Mouse (Mus musculus) forebrain, embryonic 10.5 days (tissue): Measurements from ENCODE around the gene Ppp4r1. TPM values are rescaled to one million over a fixed set of nuclear protein-coding genes. Genes with fewer than 3 reads are reported as not detected.

Experiments used
- DNase-seq: peaks from one replicate; pipeline ENCODE4 v3.0.0-alpha.2; 2017; ENCODE audit warnings: low spot score; ENCODE audit errors: extremely low spot score
- H3K27ac ChIP-seq: fragments of 300-500 bp; sonication (generic); 2 replicates; pipeline ENCODE4 v1.5.1; 2016; ENCODE audit warnings: mild to moderate bottlenecking
- H3K27me3 ChIP-seq: fragments of 300-500 bp; sonication (generic); 2 replicates; pipeline ENCODE4 v1.6.1; 2016; ENCODE audit warnings: mild to moderate bottlenecking; ENCODE audit not compliant: poor library complexity, severe bottlenecking
- H3K36me3 ChIP-seq: fragments of 300-500 bp; sonication (generic); replicated peaks from 2 replicates; pipeline ENCODE4 v1.6.1; 2016; ENCODE audit warnings: mild to moderate bottlenecking, moderate library complexity
- H3K4me1 ChIP-seq: fragments of 300-500 bp; sonication (generic); 2 replicates; pipeline ENCODE4 v1.6.1; 2016
- H3K4me3 ChIP-seq: fragments of 300-500 bp; sonication (generic); 2 replicates; pipeline ENCODE4 v1.5.1; 2016; ENCODE audit warnings: mild to moderate bottlenecking, moderate library complexity
- H3K9me3 ChIP-seq: fragments of 300-500 bp; sonication (generic); 2 replicates; pipeline ENCODE4 v1.6.1; 2016; ENCODE audit warnings: mild to moderate bottlenecking, moderate library complexity
- WGBS: fragments of 180-500 bp; shearing (Covaris S2); methylation state at CpG from one replicate; pipeline ENCODE4 v1.1.7; 2016; 5-methylcytosine and 5-hydroxymethylcytosine counted together
- polyA plus RNA-seq: library from polyadenylated mRNA; unstranded; fragments of >200 nt; fragmentation: Nextera tagmentation; extraction: Ambion mirVana; gene quantifications from 2 replicates; pipeline ENCODE4 v1.2.1, GENCODE M21; 2016

Gene Ppp4r1
- polyA plus RNA-seq, 1 experiment from 2014 or later = 66.0 TPM

DNA sequence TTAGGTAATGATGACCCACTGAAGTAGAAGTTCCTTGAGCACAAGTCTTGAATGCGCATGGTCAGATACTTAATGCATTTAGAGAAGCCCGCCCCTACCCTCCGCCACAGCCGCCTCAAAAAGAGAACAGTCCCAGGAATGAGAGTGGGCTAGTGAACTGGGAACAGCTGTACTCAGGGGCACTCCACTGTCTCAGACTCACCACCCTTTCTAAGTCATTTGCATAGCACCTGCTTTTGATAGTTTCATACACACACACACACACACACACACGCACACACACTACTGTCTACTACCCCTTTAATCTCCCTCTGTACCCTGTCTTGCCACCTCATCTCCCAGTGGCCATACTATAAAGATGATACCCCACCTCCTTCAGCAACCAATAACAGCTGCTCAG is 45.5 kb downstream of the Ppp4r1 start:
- Histone ChIP-seq H3K27me3 (no peaks in the 10 kb centered on the region), H3K4me3 (no peak overlapping the region), H3K36me3 (peaks cover 90% of the 10 kb centered on the region), H3K27ac (no peak overlapping the region), H3K9me3 (no peaks in the 10 kb centered on the region), H3K4me1 (peaks cover 11% of the 10 kb centered on the region)
- 93% methylated on average over 5 of the region's 5 CpGs for WGBS
- no peak for DNase-seq

DNA sequence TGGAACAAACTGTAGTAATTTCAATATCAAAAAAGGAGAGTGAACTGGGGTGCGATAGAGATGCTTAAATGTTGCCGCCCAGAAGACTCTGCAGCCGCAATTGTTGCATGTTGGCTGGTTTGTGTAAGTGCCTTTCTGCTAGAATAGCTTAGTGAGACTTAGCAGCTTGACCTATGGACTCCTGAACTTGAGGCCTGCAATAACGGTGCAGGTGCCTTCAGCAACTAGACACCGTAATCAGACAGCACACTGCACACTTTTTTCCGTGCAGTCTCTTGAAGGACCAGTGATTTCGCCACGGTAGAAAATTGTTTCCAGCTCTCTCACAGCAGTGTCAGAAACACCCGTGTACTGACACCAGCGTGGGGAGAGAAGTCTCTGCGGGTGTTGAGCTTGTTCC is 46.6 kb downstream of the Ppp4r1 start:
- H3K27me3 ChIP-seq = no peaks in the 10 kb centered on the region
- WGBS = 92% methylated on average over 11 of the region's 11 CpGs
- no peak overlapping the region for H3K4me3 ChIP-seq
- no peak overlapping the region for H3K27ac ChIP-seq
- H3K9me3 ChIP-seq = no peaks in the 10 kb centered on the region
- no peak for DNase-seq
- H3K36me3 ChIP-seq = peaks cover 92% of the 10 kb centered on the region
- peaks cover 11% of the 10 kb centered on the region for H3K4me1 ChIP-seq

DNA sequence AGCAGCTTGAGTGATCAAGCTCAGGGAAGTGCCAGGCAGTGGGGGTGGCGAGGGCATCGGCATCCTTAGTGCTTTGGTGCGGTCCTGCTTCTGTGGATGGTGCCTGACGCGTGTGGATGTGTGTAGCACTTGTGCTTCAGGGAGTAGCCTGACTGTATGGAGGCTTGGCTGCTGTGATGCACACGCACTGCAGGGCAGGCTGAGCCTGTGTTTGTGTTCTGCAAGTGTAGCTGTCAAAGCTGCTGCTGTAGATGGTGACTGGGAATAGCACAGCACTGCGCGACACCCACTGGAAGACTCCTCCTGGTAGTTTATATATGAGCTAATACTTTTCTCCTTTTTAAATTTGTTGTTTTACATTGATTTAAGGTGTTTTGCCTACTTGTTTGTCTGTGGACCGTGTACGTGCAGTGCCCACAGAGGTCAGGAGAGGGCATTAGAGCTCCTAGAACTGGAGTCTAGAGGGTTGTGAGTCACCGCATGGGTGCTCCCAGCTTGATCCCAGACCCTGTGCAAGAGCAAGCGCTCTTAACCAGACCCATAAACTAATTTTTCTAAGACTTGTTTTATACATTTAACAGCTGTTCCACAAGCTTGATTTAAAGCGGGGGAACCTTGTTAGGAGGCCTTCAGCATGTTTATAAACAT is 48.0 kb downstream of the Ppp4r1 start:
- DNase-seq = no peak
- peaks cover 11% of the 10 kb centered on the region for H3K4me1 ChIP-seq
- no peaks in the 10 kb centered on the region for H3K9me3 ChIP-seq
- 94% methylated on average over 13 of the region's 13 CpGs for WGBS
- H3K4me3 ChIP-seq = no peak overlapping the region
- H3K27me3 ChIP-seq = no peaks in the 10 kb centered on the region
- no peak overlapping the region for H3K27ac ChIP-seq
- peaks cover 91% of the 10 kb centered on the region for H3K36me3 ChIP-seq

DNA sequence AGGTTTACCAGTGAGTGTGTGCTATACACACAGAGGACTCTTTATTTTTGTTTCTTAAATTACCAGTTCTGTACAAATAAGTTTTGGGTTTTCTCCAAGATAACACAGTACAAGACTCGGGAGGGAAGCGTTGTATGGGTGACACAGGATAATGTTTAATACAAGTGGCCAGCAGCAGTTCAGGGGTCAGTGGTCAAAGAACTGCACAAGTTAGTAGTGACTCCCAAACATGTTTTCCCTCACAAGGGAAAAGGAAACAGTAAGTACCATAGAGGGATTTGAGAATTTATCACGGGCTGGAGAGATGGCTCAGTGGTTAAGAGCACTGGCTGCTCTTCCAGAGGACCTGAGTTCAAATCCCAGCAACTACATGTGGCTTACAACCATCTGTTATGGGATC is 51.5 kb downstream of the Ppp4r1 start:
- 95% methylated on average over 3 of the region's 3 CpGs for WGBS
- H3K27me3 ChIP-seq = no peaks in the 10 kb centered on the region
- no peak for DNase-seq
- H3K4me3 ChIP-seq = no peak overlapping the region
- no peak overlapping the region for H3K27ac ChIP-seq
- H3K36me3 ChIP-seq = peaks cover 98% of the 10 kb centered on the region
- no peaks in the 10 kb centered on the region for H3K4me1 ChIP-seq
- H3K9me3 ChIP-seq = no peaks in the 10 kb centered on the region

DNA sequence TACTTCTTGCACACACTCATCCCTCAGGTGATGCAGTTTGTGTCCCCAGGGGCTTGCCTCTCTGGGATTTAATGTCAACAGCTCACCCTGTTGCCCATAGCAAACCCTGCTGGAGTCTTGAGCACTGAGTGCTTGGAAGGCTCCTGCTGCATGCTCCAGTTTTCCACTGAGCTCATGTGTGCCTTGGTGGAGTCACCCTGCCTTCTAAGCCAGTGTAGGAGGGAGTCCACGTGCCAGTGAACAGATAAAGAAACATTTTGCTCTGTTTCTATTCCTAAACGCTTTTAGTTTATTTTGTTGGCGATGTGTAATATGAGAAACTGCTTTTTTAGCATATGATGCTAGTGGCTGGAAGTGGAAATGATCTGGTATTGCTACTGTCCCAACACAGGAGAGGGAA is 54.4 kb downstream of the Ppp4r1 start:
- H3K36me3 ChIP-seq = peaks cover 98% of the 10 kb centered on the region
- 94% methylated on average over 3 of the region's 3 CpGs for WGBS
- no peak for DNase-seq

DNA sequence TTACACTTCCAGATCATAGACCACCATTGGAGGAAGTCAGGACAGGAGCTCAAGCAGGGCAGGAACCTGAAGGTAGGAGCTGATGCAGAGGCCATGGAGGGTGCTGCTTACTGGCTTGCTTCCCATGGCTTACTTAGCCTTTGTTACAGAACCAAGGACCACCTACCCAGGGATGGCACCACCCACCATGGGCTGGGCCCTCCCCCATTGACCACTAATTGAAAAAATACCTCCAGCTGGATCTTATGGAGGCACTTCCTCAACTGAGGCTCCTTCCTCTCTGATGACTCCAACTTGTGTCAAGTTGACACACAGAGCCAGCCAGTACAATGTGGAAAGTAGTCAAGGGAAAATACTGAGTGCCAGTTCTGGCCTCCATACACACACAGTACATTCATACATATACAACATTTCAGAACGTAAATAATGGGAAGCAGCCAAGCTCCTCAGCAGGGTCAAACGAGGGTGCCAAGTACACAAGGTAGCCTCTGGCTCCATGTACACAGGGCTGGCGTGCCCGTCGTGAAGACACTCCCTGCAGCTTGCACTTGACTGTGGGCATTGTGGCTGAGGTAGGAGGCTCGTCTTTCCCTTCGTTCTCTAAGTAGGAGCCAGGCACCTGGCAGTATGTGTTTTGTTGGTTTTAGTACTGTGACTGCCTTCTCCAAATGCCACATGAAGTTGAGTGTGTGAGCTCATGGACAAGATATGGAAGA is 57.3 kb downstream of the Ppp4r1 start:
- no peak for DNase-seq
- Histone ChIP-seq H3K4me1 (no peaks in the 10 kb centered on the region), H3K4me3 (no peak overlapping the region), H3K9me3 (no peaks in the 10 kb centered on the region), H3K36me3 (peaks cover 98% of the 10 kb centered on the region), H3K27ac (no peak overlapping the region), H3K27me3 (no peaks in the 10 kb centered on the region)
- 88% methylated on average over 7 of the region's 7 CpGs for WGBS

More for the DNA sequence above, 54.4 kb downstream of the Ppp4r1 start:
- H3K4me3 ChIP-seq = no peak overlapping the region
- H3K9me3 ChIP-seq = no peaks in the 10 kb centered on the region
- H3K27me3 ChIP-seq = no peaks in the 10 kb centered on the region
- no peaks in the 10 kb centered on the region for H3K4me1 ChIP-seq
- H3K27ac ChIP-seq = no peak overlapping the region

DNA sequence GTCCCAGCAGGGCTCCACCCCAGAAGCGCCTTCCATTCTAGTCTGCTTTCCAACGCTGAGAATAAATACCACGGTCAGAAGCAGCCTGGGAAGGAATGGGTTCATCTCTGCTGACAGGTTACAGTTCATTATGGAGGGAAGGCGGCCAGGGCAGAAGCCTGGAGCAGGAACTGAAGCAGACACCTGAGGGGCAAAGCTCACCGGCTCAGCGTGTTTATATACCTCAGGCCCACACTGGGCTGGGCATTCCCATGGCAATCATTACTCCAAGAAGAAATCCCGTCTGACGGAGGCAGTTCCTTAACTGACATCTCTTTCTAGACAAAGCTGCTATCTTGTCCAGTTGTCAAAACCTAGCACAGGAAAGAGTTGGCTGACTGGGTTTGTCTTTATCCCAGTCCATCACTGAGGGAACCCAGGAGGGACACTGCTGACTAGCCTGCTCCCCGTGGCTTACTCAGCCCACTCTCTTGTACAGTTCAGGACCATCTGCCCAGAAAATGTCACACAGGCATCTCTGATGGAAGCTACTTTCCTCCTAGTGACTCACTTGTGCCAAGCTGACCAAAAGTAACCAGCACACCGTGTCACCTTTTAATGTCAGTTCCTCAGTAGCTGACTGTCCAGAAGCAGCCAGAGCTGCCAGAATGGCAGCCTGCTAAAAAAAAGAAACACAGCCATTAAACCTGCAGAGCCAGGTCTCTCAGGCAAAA is 60.5 kb downstream of the Ppp4r1 start:
- Histone ChIP-seq H3K36me3 (peaks cover 94% of the 10 kb centered on the region), H3K9me3 (no peaks in the 10 kb centered on the region), H3K4me1 (no peaks in the 10 kb centered on the region), H3K4me3 (no peak overlapping the region), H3K27ac (no peak overlapping the region), H3K27me3 (no peaks in the 10 kb centered on the region)
- DNase-seq = no peak
- 90% methylated on average over 10 of the region's 10 CpGs for WGBS

DNA sequence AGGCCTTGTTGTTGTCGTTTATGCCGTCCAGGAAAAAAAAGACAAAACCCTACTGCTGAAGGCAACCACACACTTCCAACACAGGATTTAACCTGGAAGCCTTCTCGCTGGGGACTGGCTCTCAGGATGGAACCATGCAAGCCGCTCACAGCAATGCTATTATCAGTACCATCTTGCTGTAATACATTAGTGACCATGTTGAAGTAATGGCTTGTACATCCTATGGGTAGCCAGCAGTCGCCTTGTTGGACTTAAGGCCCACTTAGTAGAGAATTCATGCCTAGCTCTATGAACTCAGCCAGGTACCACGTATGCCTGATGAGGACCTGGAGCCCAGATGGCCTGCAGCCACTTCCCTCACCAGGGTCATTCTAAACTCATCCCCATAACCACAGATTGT is 63.0 kb downstream of the Ppp4r1 start:
- Histone ChIP-seq H3K27ac (no peak overlapping the region), H3K4me3 (no peak overlapping the region), H3K9me3 (no peaks in the 10 kb centered on the region), H3K36me3 (peaks cover 90% of the 10 kb centered on the region), H3K27me3 (no peaks in the 10 kb centered on the region), H3K4me1 (no peaks in the 10 kb centered on the region)
- no peak for DNase-seq
- WGBS = 92% methylated on average over 6 of the region's 6 CpGs

DNA sequence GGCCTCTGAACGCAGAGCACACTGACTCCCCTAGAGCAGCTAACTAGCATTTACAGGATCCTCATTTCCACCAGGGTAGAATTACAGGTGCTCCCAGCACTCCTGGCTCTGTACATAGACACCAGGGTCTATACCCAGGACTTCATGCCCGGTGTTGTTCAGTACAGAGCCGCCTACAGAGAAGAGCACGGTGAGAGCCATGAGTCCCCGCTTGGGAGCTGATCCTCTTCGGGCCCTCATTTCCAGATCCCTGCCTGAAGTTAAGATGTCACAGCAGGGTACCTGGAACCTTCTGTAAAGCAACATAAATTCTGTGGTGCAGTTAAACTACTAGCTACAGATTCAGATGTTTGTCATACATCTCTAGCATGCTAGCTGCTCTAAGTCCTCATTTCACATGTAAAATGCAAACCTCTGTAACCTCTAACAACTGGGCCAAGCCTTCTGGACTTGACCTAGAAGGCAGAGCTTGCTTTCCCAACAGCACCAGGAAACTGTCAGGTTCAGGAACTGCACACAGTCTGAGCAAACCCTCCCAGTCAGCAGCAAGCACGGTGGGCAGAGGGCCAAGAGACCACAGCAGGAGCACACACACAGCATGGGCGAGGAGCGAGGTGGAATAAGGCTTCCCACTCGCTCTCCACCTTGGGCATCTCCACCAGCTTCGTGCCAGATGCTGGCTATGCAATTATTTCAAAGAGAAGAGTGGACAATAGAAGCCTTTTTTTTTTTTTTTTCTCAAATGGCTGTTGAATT is 65.5 kb downstream of the Ppp4r1 start:
- 88% methylated on average over 11 of the region's 11 CpGs for WGBS
- DNase-seq = no peak
- Histone ChIP-seq H3K27ac (no peak overlapping the region), H3K4me3 (no peak overlapping the region), H3K4me1 (no peaks in the 10 kb centered on the region), H3K27me3 (no peaks in the 10 kb centered on the region), H3K9me3 (no peaks in the 10 kb centered on the region), H3K36me3 (peaks cover 90% of the 10 kb centered on the region)

DNA sequence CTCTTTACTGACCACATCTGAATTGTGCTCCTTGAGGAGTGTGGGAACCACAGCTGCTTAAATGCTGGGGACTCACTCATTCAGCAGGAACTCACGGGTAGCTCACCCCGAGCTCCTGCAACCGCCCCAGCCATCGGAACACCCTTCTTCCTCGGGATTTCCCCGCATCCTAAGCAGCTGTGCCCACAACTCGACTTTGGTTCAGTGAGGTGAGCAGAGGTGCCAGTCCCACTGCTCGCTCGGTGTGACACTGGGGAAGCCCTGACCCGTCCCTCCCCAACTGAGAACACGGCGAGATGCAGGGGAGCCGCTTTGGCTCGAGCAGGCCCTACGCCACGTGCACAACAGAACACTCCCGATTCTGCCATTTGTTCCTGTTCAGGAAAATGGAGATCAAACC is 68.1 kb downstream of the Ppp4r1 start:
- WGBS = 94% methylated on average over 17 of the region's 17 CpGs
- H3K27me3 ChIP-seq = no peaks in the 10 kb centered on the region
- no peak overlapping the region for H3K27ac ChIP-seq
- no peak overlapping the region for H3K4me3 ChIP-seq
- no peak for DNase-seq
- H3K9me3 ChIP-seq = no peaks in the 10 kb centered on the region
- peaks cover 79% of the 10 kb centered on the region for H3K36me3 ChIP-seq
- no peaks in the 10 kb centered on the region for H3K4me1 ChIP-seq

DNA sequence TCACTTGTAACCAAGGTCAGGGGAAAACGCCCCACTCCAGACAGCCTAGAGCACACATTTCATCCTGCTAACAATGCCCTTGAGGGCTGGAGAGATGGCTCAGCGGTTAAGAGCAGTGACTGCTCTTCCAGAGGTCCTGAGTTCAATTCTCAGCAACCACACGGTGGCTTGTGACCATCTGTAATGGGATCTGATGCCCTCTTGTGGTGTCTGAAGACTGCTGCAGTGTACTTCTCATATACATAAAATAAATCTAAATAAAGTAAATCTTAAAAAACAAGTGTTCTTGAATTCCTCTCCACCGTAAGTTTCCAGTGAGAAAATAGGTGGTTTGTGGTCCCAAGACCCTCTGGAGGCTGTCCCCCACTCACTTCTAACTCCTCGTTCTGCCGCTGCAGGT is 69.4 kb downstream of the Ppp4r1 start:
- 91% methylated on average over 6 of the region's 6 CpGs for WGBS

DNA sequence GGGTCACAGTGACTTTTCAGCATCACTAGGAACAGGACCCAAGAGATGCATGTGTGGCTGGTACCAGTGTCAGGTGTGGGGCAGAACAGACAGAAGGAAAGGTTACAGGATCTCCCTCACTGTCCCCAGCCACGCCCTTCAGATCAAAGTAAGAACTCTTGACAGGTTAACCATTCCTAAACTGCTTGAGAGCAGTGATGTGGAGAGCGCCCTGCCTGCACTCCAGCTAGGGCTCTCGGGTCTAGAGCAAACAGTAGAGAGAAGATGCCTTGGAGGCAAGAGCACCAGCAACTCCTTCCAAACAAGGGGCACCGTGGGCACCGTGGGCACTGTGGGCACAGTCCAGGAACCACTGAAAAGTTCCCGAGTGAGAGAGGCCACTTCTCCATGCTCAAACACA is 71.0 kb downstream of the Ppp4r1 start:
- no peaks in the 10 kb centered on the region for H3K27me3 ChIP-seq
- no peaks in the 10 kb centered on the region for H3K4me1 ChIP-seq
- H3K4me3 ChIP-seq = no peak overlapping the region
- H3K27ac ChIP-seq = no peak overlapping the region
- WGBS = 91% methylated on average over 6 of the region's 6 CpGs
- no peak for DNase-seq
- no peaks in the 10 kb centered on the region for H3K9me3 ChIP-seq
- H3K36me3 ChIP-seq = peaks cover 82% of the 10 kb centered on the region

More for the DNA sequence above, 69.4 kb downstream of the Ppp4r1 start:
- no peaks in the 10 kb centered on the region for H3K9me3 ChIP-seq
- H3K36me3 ChIP-seq = peaks cover 83% of the 10 kb centered on the region
- no peak overlapping the region for H3K27ac ChIP-seq
- DNase-seq = no peak
- no peak overlapping the region for H3K4me3 ChIP-seq
- H3K4me1 ChIP-seq = no peaks in the 10 kb centered on the region
- H3K27me3 ChIP-seq = no peaks in the 10 kb centered on the region
